Mouse (Mus musculus) stomach, postnatal 0 days (tissue): ENCODE results near the gene Rpl9-ps1. TPM values are rescaled to one million over a fixed set of nuclear protein-coding genes. Genes with fewer than 3 reads are reported as not detected.

Experiments
- ATAC-seq: fragments of 200-750 bp; cut with Nextera tagmentation; 2 replicates; pipeline ENCODE4 v1.8.0; 2017; ENCODE audit not compliant: low FRiP score, low TSS enrichment
- DNase-seq: peaks from one replicate; pipeline ENCODE4 v3.0.0-alpha.2; 2016; ENCODE audit warnings: low spot score
- H3K27ac ChIP-seq: fragments of 300-500 bp; sonication (generic); replicated peaks from 2 replicates; pipeline ENCODE4 v1.5.1; 2014; ENCODE audit warnings: mild to moderate bottlenecking, control low read depth
- H3K27me3 ChIP-seq: fragments of 300-500 bp; sonication (generic); 2 replicates; pipeline ENCODE4 v1.6.1; 2014; ENCODE audit warnings: low read length; ENCODE audit not compliant: control insufficient read depth, insufficient read depth
- H3K36me3 ChIP-seq: fragments of 300-500 bp; sonication (generic); 2 replicates; pipeline ENCODE4 v1.6.1; 2014; ENCODE audit warnings: low read length, mixed read lengths; ENCODE audit not compliant: control insufficient read depth, insufficient read depth
- H3K4me1 ChIP-seq: fragments of 300-500 bp; sonication (generic); replicated peaks from 2 replicates; pipeline ENCODE4 v1.6.1; 2014; ENCODE audit warnings: antibody characterized with exemption; ENCODE audit not compliant: control insufficient read depth, insufficient read depth
- H3K4me2 ChIP-seq: fragments of 300-500 bp; sonication (generic); replicated peaks from 2 replicates; pipeline ENCODE4 v1.6.1; 2014; ENCODE audit warnings: low read depth, mild to moderate bottlenecking, control low read depth, moderate library complexity
- H3K4me3 ChIP-seq: fragments of 300-500 bp; sonication (generic); 2 replicates; pipeline ENCODE4 v1.5.1; 2014; ENCODE audit warnings: low read depth, low read length, control low read depth
- H3K9ac ChIP-seq: fragments of 300-500 bp; sonication (generic); 2 replicates; pipeline ENCODE4 v1.6.1; 2014; ENCODE audit warnings: mild to moderate bottlenecking, low read length, control low read depth, mixed read lengths
- H3K9me3 ChIP-seq: fragments of 300-500 bp; sonication (generic); 2 replicates; pipeline ENCODE4 v1.6.1; 2016; ENCODE audit warnings: low read length; ENCODE audit not compliant: control insufficient read depth
- CTCF ChIP-seq: IDR thresholded peaks from 2 replicates; pipeline ENCODE4 v1.5.1; 2016; ENCODE audit warnings: antibody characterized with exemption, low read depth, mild to moderate bottlenecking, moderate library complexity
- EP300 ChIP-seq: optimal IDR thresholded peaks from 2 replicates; pipeline ENCODE3; 2016; ENCODE audit warnings: antibody characterized with exemption
- WGBS: fragments of 180-500 bp; shearing (Covaris S2); extraction: QIAGEN DNeasy Blood & Tissue Kit; methylation state at CpG from one replicate; pipeline ENCODE4 v1.1.7; 2014; 5-methylcytosine and 5-hydroxymethylcytosine counted together
- polyA plus RNA-seq: library from polyadenylated mRNA; unstranded; fragments of >200 nt; fragmentation: Nextera tagmentation; extraction: Ambion mirVana; gene quantifications from 2 replicates; pipeline ENCODE4 v1.2.1, GENCODE M21; 2015

Gene Rpl9-ps1
- not detected in 2 replicates for polyA plus RNA-seq

- Histone ChIP-seq H3K4me1 (no peaks in the 10 kb centered on the region), H3K4me3 (no peak within 1 kb of the TSS), H3K27me3 (no peaks in the 10 kb centered on the region), H3K27ac (no peak within 1 kb of the TSS), H3K4me2 (no peak within 1 kb of the TSS), H3K9me3 (no peaks in the 10 kb centered on the region), H3K9ac (no peak within 1 kb of the TSS), H3K36me3 (no peaks in the 10 kb centered on the region)
- ATAC-seq: no peak
- TF ChIP-seq CTCF (no peak), EP300 (no peak)
- no peak for DNase-seq
- 88% methylated on average over 1 of the region's 1 CpGs for WGBS
Measured at GRCm38 (mm10) chr11:83645521-83645920, at the start of gene Rpl9-ps1. Gene Rpl9-ps1, minus strand, starts transcription at chr11:83645621.

GRCm38 (mm10) chr11:83692008-83692407, 46.6 kb upstream of the Rpl9-ps1 start:
- TF ChIP-seq CTCF (no peak), EP300 (no peak)
- no peaks in the 10 kb centered on the region for H3K9me3 ChIP-seq
- no peaks in the 10 kb centered on the region for H3K4me1 ChIP-seq
- H3K27me3 ChIP-seq: no peaks in the 10 kb centered on the region
- no peak overlapping the region for H3K9ac ChIP-seq
- ATAC-seq (no peak; the same call in 1 of the 2 replicates), DNase-seq (no peak)
- no peak overlapping the region for H3K4me3 ChIP-seq
- WGBS: 73% methylated on average over 1 of the region's 1 CpGs
- H3K36me3 ChIP-seq: no peaks in the 10 kb centered on the region
- H3K4me2 ChIP-seq: no peak overlapping the region
- no peak overlapping the region for H3K27ac ChIP-seq

- H3K36me3 ChIP-seq: no peaks in the 10 kb centered on the region
- WGBS: 65% methylated on average over 1 of the region's 1 CpGs
- no peak overlapping the region for H3K4me2 ChIP-seq
- no peak for TF ChIP-seq CTCF
- TF ChIP-seq EP300: no peak
- H3K9me3 ChIP-seq: no peaks in the 10 kb centered on the region
- no peaks in the 10 kb centered on the region for H3K4me1 ChIP-seq
- ATAC-seq (no peak), DNase-seq (no peak)
- no peak overlapping the region for H3K9ac ChIP-seq
- H3K27ac ChIP-seq: no peak overlapping the region
- no peaks in the 10 kb centered on the region for H3K27me3 ChIP-seq
- no peak overlapping the region for H3K4me3 ChIP-seq
Measured at GRCm38 (mm10) chr11:83689918-83690317, 44.5 kb upstream of the Rpl9-ps1 start.

- H3K36me3 ChIP-seq: no peaks in the 10 kb centered on the region
- ATAC-seq: no peak
- H3K4me3 ChIP-seq: no peak overlapping the region
- no peaks in the 10 kb centered on the region for H3K27me3 ChIP-seq
- no peak for DNase-seq
- no peaks in the 10 kb centered on the region for H3K9me3 ChIP-seq
- H3K4me1 ChIP-seq: no peaks in the 10 kb centered on the region
- no peak overlapping the region for H3K9ac ChIP-seq
- H3K4me2 ChIP-seq: no peak overlapping the region
- 81% methylated on average over 1 of the region's 1 CpGs for WGBS
- no peak overlapping the region for H3K27ac ChIP-seq
- TF ChIP-seq CTCF (no peak), EP300 (no peak)
Measured at GRCm38 (mm10) chr11:83675665-83676064, 30.2 kb upstream of the Rpl9-ps1 start.

- no peak overlapping the region for H3K27ac ChIP-seq
- no peak overlapping the region for H3K4me2 ChIP-seq
- ATAC-seq: no peak
- TF ChIP-seq EP300: no peak
- TF ChIP-seq CTCF: no peak
- no peak overlapping the region for H3K9ac ChIP-seq
- no peaks in the 10 kb centered on the region for H3K36me3 ChIP-seq
- no peaks in the 10 kb centered on the region for H3K27me3 ChIP-seq
- H3K9me3 ChIP-seq: no peaks in the 10 kb centered on the region
- no peak overlapping the region for H3K4me3 ChIP-seq
- no peak for DNase-seq
- no peaks in the 10 kb centered on the region for H3K4me1 ChIP-seq
Measured at GRCm38 (mm10) chr11:83671743-83672142, 26.3 kb upstream of the Rpl9-ps1 start.

- no peaks in the 10 kb centered on the region for H3K4me1 ChIP-seq
- H3K36me3 ChIP-seq: no peaks in the 10 kb centered on the region
- H3K27me3 ChIP-seq: no peaks in the 10 kb centered on the region
- H3K4me2 ChIP-seq: no peak overlapping the region
- no peaks in the 10 kb centered on the region for H3K9me3 ChIP-seq
- no peak overlapping the region for H3K9ac ChIP-seq
- no peak for ATAC-seq
- TF ChIP-seq CTCF: no peak
- no peak for TF ChIP-seq EP300
- no peak overlapping the region for H3K27ac ChIP-seq
- H3K4me3 ChIP-seq: no peak overlapping the region
- 50% methylated on average over 5 of the region's 5 CpGs for WGBS
- no peak for DNase-seq
Measured at GRCm38 (mm10) chr11:83663532-83663931, 18.1 kb upstream of the Rpl9-ps1 start.
